Mouse (Mus musculus) midbrain, postnatal 0 days (tissue): ENCODE data around the gene Vac14. TPM values are rescaled to one million over a fixed set of nuclear protein-coding genes. Genes with fewer than 3 reads are reported as not detected.
A peak's percentile ranks its signal among the peaks of the same experiment; 100 is the strongest.

Source experiments
- ATAC-seq: fragments of 200-750 bp; cut with Nextera tagmentation; 2 replicates; pipeline ENCODE4 v1.8.0; 2017; ENCODE audit warnings: moderate number of reproducible peaks, mild to moderate bottlenecking, moderate TSS enrichment, moderate library complexity; ENCODE audit not compliant: low FRiP score
- DNase-seq: peaks from one replicate; pipeline ENCODE4 v3.0.0-alpha.2; 2015; ENCODE audit warnings: low spot score
- H3K27ac ChIP-seq: fragments of 300-500 bp; sonication (generic); 2 replicates; pipeline ENCODE4 v1.5.1; 2014; ENCODE audit warnings: low read depth, mild to moderate bottlenecking, low read length, mixed read lengths
- H3K27me3 ChIP-seq: fragments of 300-500 bp; sonication (generic); 2 replicates; pipeline ENCODE4 v1.6.1; 2014; ENCODE audit warnings: low read length, control low read depth, mixed read lengths; ENCODE audit not compliant: insufficient read depth
- H3K36me3 ChIP-seq: fragments of 300-500 bp; sonication (generic); 2 replicates; pipeline ENCODE4 v1.6.1; 2014; ENCODE audit warnings: low read length, control low read depth, mixed read lengths; ENCODE audit not compliant: insufficient read depth
- H3K4me1 ChIP-seq: fragments of 300-500 bp; sonication (generic); 2 replicates; pipeline ENCODE4 v1.6.1; 2014; ENCODE audit warnings: mild to moderate bottlenecking, control low read depth, antibody characterized with exemption, low read length, mixed read lengths; ENCODE audit not compliant: insufficient read depth
- H3K4me2 ChIP-seq: fragments of 300-500 bp; sonication (generic); 2 replicates; pipeline ENCODE4 v1.6.1; 2014; ENCODE audit warnings: low read depth, mild to moderate bottlenecking, low read length, mixed read lengths; ENCODE audit not compliant: poor library complexity, severe bottlenecking
- H3K4me3 ChIP-seq: fragments of 300-500 bp; sonication (generic); 2 replicates; pipeline ENCODE4 v1.5.1; 2014; ENCODE audit warnings: low read depth, mild to moderate bottlenecking, low read length, moderate library complexity
- H3K9ac ChIP-seq: fragments of 300-500 bp; sonication (generic); replicated peaks from 2 replicates; pipeline ENCODE4 v1.6.1; 2014; ENCODE audit warnings: mild to moderate bottlenecking, low read length, moderate library complexity, mixed read lengths; ENCODE audit not compliant: poor library complexity, severe bottlenecking
- H3K9me3 ChIP-seq: fragments of 300-500 bp; sonication (generic); 2 replicates; pipeline ENCODE4 v1.6.1; 2016; ENCODE audit warnings: low read length, control low read depth
- CTCF ChIP-seq: IDR thresholded peaks from 2 replicates; pipeline ENCODE4 v1.5.1; 2016; ENCODE audit warnings: antibody characterized with exemption, mild to moderate bottlenecking
- WGBS: fragments of 180-500 bp; shearing (Covaris S2); extraction: QIAGEN DNeasy Blood & Tissue Kit; methylation state at CpG from one replicate; pipeline ENCODE4 v1.1.7; 2014; 5-methylcytosine and 5-hydroxymethylcytosine counted together
- polyA plus RNA-seq: library from polyadenylated mRNA; unstranded; fragments of >200 nt; fragmentation: Nextera tagmentation; extraction: Ambion mirVana; gene quantifications from 2 replicates; pipeline ENCODE4 v1.2.1, GENCODE M21; 2015
- total RNA-seq: library from RNA; depleted of rRNA; stranded (reverse); fragments of >200 nt; gene quantifications from 2 replicates; pipeline ENCODE4 v1.2.3, GENCODE M21; 2014

The Vac14 gene
- total and polyA plus RNA-seq, 2 experiments from 2014 or later, result 27.2 to 44.9 TPM

GRCm38 (mm10) chr8:110721606-110722413, 103.4 kb downstream of the Vac14 start:
- Histone ChIP-seq H3K4me2 (peak overlapping the region; percentile 88), H3K9ac (peak overlapping the region; percentile 99), H3K27me3 (no peaks in the 10 kb centered on the region), H3K27ac (peak overlapping the region; percentile 95), H3K36me3 (peaks cover 8% of the 10 kb centered on the region; the same call in 1 of the 2 replicates), H3K9me3 (no peaks in the 10 kb centered on the region), H3K4me3 (peak overlapping the region; percentile 85), H3K4me1 (peaks cover 51% of the 10 kb centered on the region)
- under 1% methylated on average over 35 of the region's 59 CpGs for WGBS
- ATAC-seq (peak; percentile 42), DNase-seq (peak; percentile 60)
- TF ChIP-seq CTCF, result no peak

- H3K36me3 ChIP-seq, result peaks cover 15% of the 10 kb centered on the region
- H3K27ac ChIP-seq, result peak overlapping the region; percentile 95
- peak overlapping the region; percentile 88 for H3K4me2 ChIP-seq
- WGBS, result 29% methylated on average over 11 of the region's 11 CpGs
- ATAC-seq (no peak), DNase-seq (peak; percentile 26)
- H3K4me1 ChIP-seq, result peaks cover 44% of the 10 kb centered on the region
- H3K27me3 ChIP-seq, result no peaks in the 10 kb centered on the region
- no peaks in the 10 kb centered on the region for H3K9me3 ChIP-seq
- H3K9ac ChIP-seq, result peak overlapping the region; percentile 99
- peak overlapping the region; percentile 85 for H3K4me3 ChIP-seq
- TF ChIP-seq CTCF, result 0 out of 2 replicates have a peak, but pooled peaks have one; percentile 8
Measured at GRCm38 (mm10) chr8:110722414-110723011, 104.1 kb downstream of the Vac14 start.

- Histone ChIP-seq H3K4me3 (no peak overlapping the region), H3K9ac (peak overlapping the region; percentile 39), H3K27ac (peak overlapping the region; percentile 74), H3K4me1 (peaks cover 30% of the 10 kb centered on the region), H3K36me3 (peaks cover 34% of the 10 kb centered on the region), H3K9me3 (no peaks in the 10 kb centered on the region), H3K27me3 (no peaks in the 10 kb centered on the region), H3K4me2 (peak overlapping the region; percentile 88)
- ATAC-seq (no peak), DNase-seq (no peak)
- no peak; the same call in 1 of the 2 replicates for TF ChIP-seq CTCF
- 75% methylated on average over 3 of the region's 3 CpGs for WGBS
Measured at GRCm38 (mm10) chr8:110724493-110724892, 106.1 kb downstream of the Vac14 start.

- Histone ChIP-seq H3K4me2 (peak overlapping the region; percentile 88), H3K36me3 (peaks cover 42% of the 10 kb centered on the region), H3K27me3 (no peaks in the 10 kb centered on the region), H3K4me3 (no peak overlapping the region), H3K9ac (peak overlapping the region; percentile 39; the same call in 1 of the 2 replicates), H3K27ac (peak overlapping the region; percentile 74), H3K4me1 (peaks cover 22% of the 10 kb centered on the region), H3K9me3 (no peaks in the 10 kb centered on the region)
- 38% methylated on average over 7 of the region's 7 CpGs for WGBS
- no peak; the same call in 1 of the 2 replicates for TF ChIP-seq CTCF
- DNase-seq (peak; percentile 75), ATAC-seq (peak; percentile 14; the same call in 1 of the 2 replicates)
Measured at GRCm38 (mm10) chr8:110725084-110725838, 106.9 kb downstream of the Vac14 start.

- Histone ChIP-seq H3K27ac (no peak overlapping the region), H3K4me1 (peaks cover 16% of the 10 kb centered on the region), H3K4me2 (no peak overlapping the region), H3K36me3 (peaks cover 58% of the 10 kb centered on the region), H3K27me3 (no peaks in the 10 kb centered on the region), H3K9me3 (no peaks in the 10 kb centered on the region), H3K4me3 (no peak overlapping the region), H3K9ac (0 out of 2 replicates have a peak overlapping the region, but pooled peaks have one; percentile 24)
- ATAC-seq (peak; percentile 33), DNase-seq (peak; percentile 84)
- 5% methylated on average over 18 of the region's 18 CpGs for WGBS
- TF ChIP-seq CTCF, result peak; percentile 89
Measured at GRCm38 (mm10) chr8:110726893-110727292, 108.5 kb downstream of the Vac14 start.
